Mouse (Mus musculus) forebrain, embryonic 12.5 days (tissue): Measurements from ENCODE around the gene Gk5. TPM values are rescaled to one million over a fixed set of nuclear protein-coding genes. Genes with fewer than 3 reads are reported as not detected.
"Not testable (repeated sequence)": the region's sequence is repeated elsewhere in the genome, so short reads cannot be mapped to it uniquely, and the experiment has no call there.

Experiments used
- ATAC-seq: fragments of 200-750 bp; cut with Nextera tagmentation; 2 replicates; pipeline ENCODE4 v1.8.0; 2017; ENCODE audit warnings: moderate TSS enrichment; ENCODE audit not compliant: low FRiP score
- H3K27ac ChIP-seq: fragments of 300-500 bp; sonication (generic); 2 replicates; pipeline ENCODE4 v1.5.1; 2016; ENCODE audit warnings: mild to moderate bottlenecking
- H3K27me3 ChIP-seq: fragments of 300-500 bp; sonication (generic); 2 replicates; pipeline ENCODE4 v1.6.1; 2016; ENCODE audit warnings: mild to moderate bottlenecking
- H3K36me3 ChIP-seq: fragments of 300-500 bp; sonication (generic); replicated peaks from 2 replicates; pipeline ENCODE4 v1.6.1; 2016; ENCODE audit warnings: mild to moderate bottlenecking
- H3K4me1 ChIP-seq: fragments of 300-500 bp; sonication (generic); 2 replicates; pipeline ENCODE4 v1.6.1; 2016
- H3K4me2 ChIP-seq: fragments of 300-500 bp; sonication (generic); 2 replicates; pipeline ENCODE4 v1.6.1; 2016; ENCODE audit warnings: mild to moderate bottlenecking, moderate library complexity
- H3K4me3 ChIP-seq: fragments of 300-500 bp; sonication (generic); replicated peaks from 2 replicates; pipeline ENCODE4 v1.5.1; 2016; ENCODE audit warnings: mild to moderate bottlenecking
- H3K9ac ChIP-seq: fragments of 300-500 bp; sonication (generic); 2 replicates; pipeline ENCODE4 v1.6.1; 2016; ENCODE audit warnings: mild to moderate bottlenecking
- H3K9me3 ChIP-seq: fragments of 300-500 bp; sonication (generic); 2 replicates; pipeline ENCODE4 v1.6.1; 2016
- WGBS: fragments of 180-500 bp; shearing (Covaris S2); methylation state at CpG from one replicate; pipeline ENCODE4 v1.1.7; 2016; 5-methylcytosine and 5-hydroxymethylcytosine counted together
- polyA plus RNA-seq: library from polyadenylated mRNA; unstranded; fragments of >200 nt; fragmentation: Nextera tagmentation; extraction: Ambion mirVana; gene quantifications from 2 replicates; pipeline ENCODE4 v1.2.1, GENCODE M21; 2016

The Gk5 gene
- 3.0 and 4.3 TPM in 2 replicates for polyA plus RNA-seq

DNA sequence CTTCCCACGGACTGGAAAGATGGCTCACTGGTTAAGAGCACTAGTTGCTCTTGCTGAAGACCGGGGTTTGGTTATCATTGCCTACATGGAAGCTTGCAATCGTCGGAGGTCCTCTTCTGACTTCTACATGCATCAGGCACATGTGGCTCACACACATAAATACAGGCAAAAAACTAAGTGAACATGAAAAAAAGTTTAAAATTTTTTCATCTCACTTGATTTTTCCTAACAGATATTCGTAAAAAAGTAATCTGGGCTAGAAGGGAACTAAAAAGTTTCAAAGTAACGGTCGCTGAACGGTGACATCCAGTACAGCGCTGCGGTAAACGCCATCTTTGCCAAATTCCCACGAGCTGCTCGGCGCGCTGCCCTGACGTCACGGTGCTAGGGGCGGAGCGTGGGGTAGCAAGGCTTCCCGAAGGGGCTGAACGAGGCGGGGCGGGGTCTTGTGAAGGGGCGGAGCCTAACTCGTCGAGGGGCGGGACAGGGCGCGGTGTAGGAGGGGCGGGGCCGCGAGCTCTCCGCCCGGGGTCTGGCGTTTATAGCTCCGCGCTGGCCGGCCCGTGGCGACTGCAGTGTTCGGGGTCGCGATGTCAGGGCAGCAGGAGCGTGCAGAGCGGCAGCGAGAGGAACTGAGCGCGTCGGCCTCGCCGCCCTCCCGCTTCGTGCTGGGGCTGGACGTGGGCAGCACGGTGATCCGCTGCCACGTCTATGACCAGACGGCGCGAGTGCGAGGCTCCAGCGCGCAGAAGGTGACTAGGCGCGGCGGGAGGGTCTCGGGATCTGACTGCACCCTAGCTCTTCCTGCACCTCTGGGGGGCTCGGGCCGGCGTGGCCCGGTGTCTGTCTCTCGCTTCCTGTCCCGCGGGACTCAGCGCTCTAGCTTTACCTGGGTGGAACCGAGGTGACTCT lies at the start of gene Gk5:
Gene Gk5 (plus strand): TSS at position 502 of the 912 bp plus-strand sequence.
- Histone ChIP-seq H3K36me3 (no peaks in the 10 kb centered on the region), H3K9ac (peak within 1 kb of the TSS; percentile 55), H3K4me1 (0 out of 2 replicates have a peak, but pooled peaks cover 2% of the 10 kb centered on the region), H3K27me3 (peaks cover 15% of the 10 kb centered on the region; the same call in 1 of the 2 replicates), H3K27ac (0 out of 2 replicates have a peak within 1 kb of the TSS, but pooled peaks have one; percentile 36), H3K4me2 (peak within 1 kb of the TSS; percentile 75), H3K9me3 (no peaks in the 10 kb centered on the region), H3K4me3 (peak within 1 kb of the TSS; percentile 63)
- WGBS = under 1% methylated on average over 76 of the region's 76 CpGs
- ATAC-seq = peak; percentile 98

DNA sequence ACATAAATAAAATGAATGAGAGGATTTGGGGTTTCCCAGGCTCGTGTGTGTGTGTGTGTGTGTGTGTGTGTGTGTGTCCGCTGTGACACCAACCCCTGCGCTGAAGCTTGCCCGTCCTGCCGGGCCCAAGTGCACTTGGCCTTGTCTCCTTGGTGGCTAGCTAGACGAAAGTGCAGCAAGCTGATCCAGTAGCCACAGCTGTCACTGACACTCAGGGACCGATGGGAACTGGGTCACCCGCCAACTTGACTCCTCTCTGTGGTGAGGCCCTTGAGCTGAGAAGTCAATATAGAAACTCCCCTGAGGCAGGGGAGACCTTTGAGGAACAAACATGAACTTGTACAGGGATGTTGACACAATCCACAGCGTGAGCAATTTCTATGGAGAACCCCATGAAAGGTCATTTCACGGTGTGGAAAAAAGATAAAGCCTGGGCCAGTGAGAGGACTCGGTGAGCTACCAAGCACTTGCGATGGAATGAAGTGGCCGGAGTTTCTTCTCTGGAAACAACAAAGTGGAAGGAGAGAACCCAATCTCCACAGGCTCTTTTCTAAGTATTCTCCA lies 40.3 kb upstream of the Gk5 start:
- Histone ChIP-seq H3K4me3 (no peak overlapping the region), H3K27ac (no peak overlapping the region), H3K9ac (no peak overlapping the region), H3K27me3 (no peaks in the 10 kb centered on the region), H3K4me2 (no peak overlapping the region), H3K36me3 (no peaks in the 10 kb centered on the region), H3K9me3 (no peaks in the 10 kb centered on the region), H3K4me1 (no peaks in the 10 kb centered on the region)
- 97% methylated on average over 13 of the region's 13 CpGs for WGBS
- no peak for ATAC-seq

DNA sequence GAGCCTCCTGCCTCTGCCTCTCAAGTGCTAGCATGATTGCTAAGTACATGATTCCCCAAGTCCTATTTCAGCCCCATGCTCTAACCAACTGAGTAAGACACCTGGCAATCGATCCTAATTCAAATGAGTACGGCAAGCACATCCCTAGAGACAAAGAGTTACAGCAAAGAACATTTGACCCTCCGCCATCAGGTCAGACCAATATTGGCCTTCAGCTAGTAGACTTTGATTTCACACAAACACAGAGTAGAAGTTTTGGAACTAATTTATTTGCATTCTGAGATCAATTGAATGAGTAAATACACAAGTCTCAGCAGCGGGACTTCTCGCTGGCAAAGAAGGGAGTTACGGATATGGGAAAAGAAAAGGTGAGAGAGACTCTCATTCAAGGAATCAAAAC lies 33.9 kb upstream of the Gk5 start:
- Histone ChIP-seq H3K27ac (no peak overlapping the region), H3K4me3 (no peak overlapping the region), H3K9me3 (no peaks in the 10 kb centered on the region), H3K4me1 (no peaks in the 10 kb centered on the region), H3K36me3 (no peaks in the 10 kb centered on the region), H3K4me2 (no peak overlapping the region), H3K27me3 (no peaks in the 10 kb centered on the region), H3K9ac (no peak overlapping the region)
- WGBS = 96% methylated on average over 6 of the region's 6 CpGs
- ATAC-seq = no peak

DNA sequence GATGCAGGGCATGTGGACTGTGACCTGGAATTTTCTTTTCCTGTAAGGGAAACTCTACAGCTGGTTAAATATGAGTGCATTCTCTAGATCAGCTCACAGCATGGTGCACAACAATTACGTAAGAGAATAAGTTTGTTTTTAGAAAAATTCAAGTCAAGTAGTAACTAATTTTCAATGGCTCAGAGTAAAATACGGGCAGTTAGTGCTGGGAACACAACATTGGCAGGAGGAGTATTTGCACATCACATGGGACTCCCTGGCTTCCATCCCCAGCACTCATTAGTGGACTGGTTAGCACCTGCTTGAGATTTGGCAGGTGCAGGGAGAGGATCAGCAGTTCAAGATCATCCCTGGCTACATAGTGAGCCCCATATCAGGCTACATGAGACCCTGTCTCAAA lies 31.5 kb upstream of the Gk5 start:
- H3K9ac ChIP-seq = no peak overlapping the region
- no peaks in the 10 kb centered on the region for H3K4me1 ChIP-seq
- no peaks in the 10 kb centered on the region for H3K27me3 ChIP-seq
- no peaks in the 10 kb centered on the region for H3K36me3 ChIP-seq
- no peak overlapping the region for H3K27ac ChIP-seq
- no peak for ATAC-seq
- no peak overlapping the region for H3K4me2 ChIP-seq
- 88% methylated on average over 2 of the region's 2 CpGs for WGBS
- no peak overlapping the region for H3K4me3 ChIP-seq
- H3K9me3 ChIP-seq = no peaks in the 10 kb centered on the region

DNA sequence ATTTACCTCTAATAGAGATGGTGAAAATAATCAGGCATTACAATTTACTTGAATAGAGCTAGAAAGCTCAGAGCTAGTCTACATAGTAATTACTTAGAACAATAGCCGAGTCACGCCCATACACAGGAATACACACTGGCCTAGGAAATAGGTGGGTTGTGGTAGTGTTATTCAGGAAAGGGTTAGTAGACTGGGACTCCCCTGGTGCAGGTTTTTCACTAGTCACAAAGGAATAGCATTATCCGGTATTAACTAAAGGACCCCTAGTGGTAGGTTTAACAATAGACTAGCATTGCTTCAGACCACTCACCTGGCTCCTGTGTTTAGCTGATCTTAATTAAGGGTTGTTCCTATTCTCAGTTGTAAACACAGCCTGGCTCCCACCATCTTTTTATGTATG lies 30.7 kb upstream of the Gk5 start:
- H3K4me3 ChIP-seq, H3K9me3 ChIP-seq, ATAC-seq, H3K27me3 ChIP-seq, H3K27ac ChIP-seq, H3K36me3 ChIP-seq, H3K4me1 ChIP-seq, H3K9ac ChIP-seq, H3K4me2 ChIP-seq: not testable (repeated sequence)
- WGBS = 78% methylated on average over 3 of the region's 3 CpGs

DNA sequence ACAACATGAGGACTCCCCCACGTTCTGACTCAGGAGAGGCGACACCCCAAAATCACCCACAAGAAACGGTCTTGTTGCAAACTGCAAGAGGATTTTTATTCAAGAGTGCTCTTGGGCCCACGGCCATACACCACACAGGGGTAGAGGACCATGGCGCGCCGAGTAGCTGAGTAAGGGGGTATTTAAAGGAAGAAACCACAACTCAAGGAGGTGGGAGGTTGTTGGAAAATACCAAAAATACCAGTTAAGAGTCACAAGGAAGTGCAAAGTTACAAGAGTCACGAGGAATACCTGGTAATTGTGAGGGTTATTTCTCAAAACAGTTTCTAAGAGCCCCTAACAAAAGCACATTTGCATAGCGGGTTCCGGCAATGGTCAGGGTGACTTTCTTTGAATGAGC lies 26.5 kb upstream of the Gk5 start:
- not testable (repeated sequence) for H3K4me3 ChIP-seq, H3K27me3 ChIP-seq, H3K9ac ChIP-seq, H3K4me2 ChIP-seq, H3K27ac ChIP-seq, H3K36me3 ChIP-seq, ATAC-seq, H3K4me1 ChIP-seq
- 86% methylated on average over 10 of the region's 10 CpGs for WGBS
- H3K9me3 ChIP-seq = peaks cover 14% of the 10 kb centered on the region; the same call in 1 of the 2 replicates

DNA sequence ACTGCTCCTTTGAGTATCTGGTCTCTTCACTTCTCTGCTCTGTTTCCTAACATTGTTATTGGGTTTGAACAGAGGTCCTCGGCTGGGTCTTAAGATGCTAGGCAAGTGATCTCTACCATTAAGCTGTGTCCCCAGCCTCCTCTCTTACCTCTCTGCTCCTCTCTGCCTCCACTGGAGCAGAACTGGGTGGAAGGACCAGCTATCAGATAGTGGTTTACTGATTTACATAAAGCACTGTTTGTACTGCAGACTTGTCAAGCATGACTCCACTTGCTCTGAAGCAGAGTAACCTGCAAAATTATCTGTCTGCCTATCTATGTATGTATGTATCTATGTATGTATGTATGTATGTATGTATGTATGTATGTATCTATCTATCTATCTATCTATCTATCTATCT lies 25.9 kb upstream of the Gk5 start:
- no peak overlapping the region for H3K27ac ChIP-seq
- no peak overlapping the region for H3K4me2 ChIP-seq
- H3K27me3 ChIP-seq = no peaks in the 10 kb centered on the region
- no peak overlapping the region for H3K4me3 ChIP-seq
- 88% methylated on average over 1 of the region's 1 CpGs for WGBS
- no peaks in the 10 kb centered on the region for H3K4me1 ChIP-seq
- no peak for ATAC-seq
- H3K9me3 ChIP-seq = peaks cover 17% of the 10 kb centered on the region; the same call in 1 of the 2 replicates
- H3K36me3 ChIP-seq = no peaks in the 10 kb centered on the region
- no peak overlapping the region for H3K9ac ChIP-seq

DNA sequence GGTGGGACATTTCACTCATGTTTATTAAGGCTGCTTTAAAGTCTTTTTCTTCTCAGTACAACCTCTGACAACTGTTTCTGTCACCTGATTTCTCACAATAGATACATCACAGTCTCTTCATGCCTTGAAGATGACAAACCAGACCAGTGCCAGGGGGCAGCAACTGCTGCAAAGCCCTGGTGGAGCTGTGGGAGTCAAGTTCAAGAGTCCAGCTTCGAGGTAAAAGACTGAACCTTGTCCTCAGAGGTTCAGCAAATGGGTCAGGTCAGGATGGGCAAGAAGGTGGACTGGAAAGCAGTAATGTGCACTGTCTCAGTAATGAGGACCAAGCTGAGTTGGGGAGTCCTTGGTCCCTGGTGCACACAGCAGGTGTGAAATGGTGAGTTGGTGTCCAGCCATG lies 24.8 kb upstream of the Gk5 start:
- Histone ChIP-seq H3K4me1 (no peaks in the 10 kb centered on the region), H3K9me3 (peaks cover 24% of the 10 kb centered on the region), H3K27me3 (no peaks in the 10 kb centered on the region), H3K27ac (no peak overlapping the region), H3K36me3 (no peaks in the 10 kb centered on the region), H3K9ac (no peak overlapping the region), H3K4me2 (no peak overlapping the region), H3K4me3 (no peak overlapping the region)
- no peak for ATAC-seq
- 59% methylated on average over 1 of the region's 1 CpGs for WGBS

DNA sequence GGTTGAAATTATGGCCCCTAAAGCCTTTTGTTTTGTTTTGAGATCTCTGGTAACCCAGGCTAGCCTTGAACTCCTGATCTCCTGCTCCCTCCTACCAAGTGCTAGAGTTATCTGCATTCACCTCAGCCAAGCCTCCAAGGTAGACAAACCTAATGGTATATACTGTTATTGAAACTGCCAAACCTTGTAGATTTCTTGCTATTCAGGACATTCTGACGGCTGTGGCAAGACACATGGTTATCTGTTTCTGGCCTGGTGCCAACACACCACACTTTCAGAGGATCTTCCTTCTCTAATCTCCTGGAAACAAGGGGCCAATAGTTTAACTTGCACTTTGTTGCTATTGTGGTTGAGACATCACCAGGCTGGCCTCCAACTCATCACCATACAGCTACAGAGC lies 24.0 kb upstream of the Gk5 start:
- Histone ChIP-seq H3K27ac (no peak overlapping the region), H3K36me3 (no peaks in the 10 kb centered on the region), H3K9ac (no peak overlapping the region), H3K4me2 (no peak overlapping the region), H3K4me1 (no peaks in the 10 kb centered on the region), H3K9me3 (peaks cover 33% of the 10 kb centered on the region), H3K4me3 (no peak overlapping the region), H3K27me3 (no peaks in the 10 kb centered on the region)
- 81% methylated on average over 1 of the region's 1 CpGs for WGBS
- no peak for ATAC-seq

DNA sequence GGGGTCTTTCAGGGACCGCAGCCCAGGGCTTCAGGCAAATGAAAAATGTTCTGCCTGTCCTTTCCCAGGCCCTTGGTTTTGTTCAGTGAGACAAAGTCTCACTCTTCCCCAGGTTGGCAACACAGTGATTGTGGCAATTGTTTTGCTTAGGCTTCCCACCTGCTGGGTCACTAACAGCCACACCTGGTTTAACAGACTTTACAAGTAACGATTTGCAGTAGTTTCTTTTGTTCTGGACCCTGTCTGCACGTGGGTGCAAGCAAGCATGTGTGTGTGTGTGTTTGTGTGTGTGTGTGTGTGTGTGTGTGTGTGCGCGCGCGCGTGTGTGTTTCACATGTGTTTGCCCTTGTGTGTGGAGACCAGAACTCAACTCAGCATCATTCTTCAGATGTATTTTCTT lies 16.3 kb upstream of the Gk5 start:
- no peaks in the 10 kb centered on the region for H3K4me1 ChIP-seq
- H3K9me3 ChIP-seq = peaks cover 17% of the 10 kb centered on the region
- H3K4me2 ChIP-seq = no peak overlapping the region
- no peak for ATAC-seq
- H3K9ac ChIP-seq = no peak overlapping the region
- H3K4me3 ChIP-seq = no peak overlapping the region
- WGBS = 87% methylated on average over 8 of the region's 8 CpGs
- no peaks in the 10 kb centered on the region for H3K27me3 ChIP-seq
- no peak overlapping the region for H3K27ac ChIP-seq
- no peaks in the 10 kb centered on the region for H3K36me3 ChIP-seq

DNA sequence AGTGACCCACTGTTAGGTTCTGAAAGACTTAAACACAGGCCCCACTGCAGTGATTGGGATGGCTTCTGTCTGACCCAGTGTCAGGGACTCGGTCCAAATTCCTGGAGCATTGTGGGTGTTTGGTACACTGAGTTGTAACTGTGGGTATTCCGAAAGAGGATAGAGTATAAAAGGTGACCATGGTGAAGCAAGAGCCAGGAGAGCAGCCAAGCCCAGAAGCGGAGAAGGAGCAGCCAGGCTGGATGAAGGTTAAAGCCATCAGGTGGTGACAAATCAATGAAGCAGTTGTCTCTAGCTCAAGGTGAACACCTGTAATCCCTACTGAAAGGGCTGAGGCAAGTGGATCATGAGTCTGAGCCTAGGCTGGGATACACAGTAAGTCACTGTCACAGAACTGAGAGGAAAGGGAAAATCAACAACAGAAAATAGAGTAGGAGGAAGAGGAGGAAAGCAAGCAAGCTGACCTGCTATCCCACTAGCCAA lies 6.2 kb upstream of the Gk5 start:
- WGBS = 86% methylated on average over 3 of the region's 3 CpGs
- Histone ChIP-seq H3K36me3 (no peaks in the 10 kb centered on the region), H3K4me2 (no peak overlapping the region), H3K4me3 (no peak overlapping the region), H3K9me3 (no peaks in the 10 kb centered on the region), H3K9ac (no peak overlapping the region), H3K27ac (no peak overlapping the region), H3K27me3 (no peaks in the 10 kb centered on the region), H3K4me1 (no peaks in the 10 kb centered on the region)
- ATAC-seq = no peak

DNA sequence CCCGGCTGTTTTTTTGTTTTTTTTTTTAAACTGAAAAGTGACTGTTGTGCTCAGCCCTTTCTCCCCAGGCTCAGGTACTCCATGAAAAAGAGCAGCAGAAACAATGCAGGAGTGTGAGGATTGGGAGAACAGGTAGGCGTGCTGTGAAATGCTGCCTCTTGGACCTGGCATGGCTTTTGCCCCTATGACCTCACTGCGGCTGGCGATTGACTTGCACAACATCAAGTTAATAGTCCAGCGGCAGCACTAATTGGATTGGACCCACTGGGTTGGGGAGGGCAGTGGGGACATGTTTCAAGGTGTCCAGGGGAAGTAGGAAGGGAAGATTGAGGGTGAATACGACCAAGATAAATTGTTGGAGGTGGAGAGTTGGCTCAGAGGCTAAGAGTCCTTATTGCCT lies 2.4 kb upstream of the Gk5 start:
- WGBS = 88% methylated on average over 6 of the region's 6 CpGs

More for the DNA sequence above, 2.4 kb upstream of the Gk5 start:
- ATAC-seq = no peak
- Histone ChIP-seq H3K4me2 (no peak overlapping the region), H3K9me3 (no peaks in the 10 kb centered on the region), H3K4me1 (0 out of 2 replicates have a peak, but pooled peaks cover 2% of the 10 kb centered on the region), H3K36me3 (no peaks in the 10 kb centered on the region), H3K4me3 (no peak overlapping the region), H3K27me3 (peaks cover 15% of the 10 kb centered on the region; the same call in 1 of the 2 replicates), H3K9ac (no peak overlapping the region), H3K27ac (no peak overlapping the region)
